Mouse (Mus musculus) layer of hippocampus, adult 8-10 months (tissue): ENCODE measurements around the gene Pkp3. TPM values are rescaled to one million over a fixed set of nuclear protein-coding genes. Genes with fewer than 3 reads are reported as not detected.

Source experiments
- total RNA-seq, 4 experiments: library from RNA; stranded (reverse); gene quantifications; 2 replicates each; pipeline ENCODE4 v1.2.4; 2022

The Pkp3 gene
- total RNA-seq, 4 experiments from 2014 or later = not detected

Other genes starting within 250 kb of the Pkp3 start
- 1 to 10 TPM; 2.3 to 3.6 (median 2.6) TPM for gene Urah, start 243.2 kb upstream of the Pkp3 start, total RNA-seq
- not detected for gene Scgb1c1, start 232.7 kb upstream of the Pkp3 start, total RNA-seq
- not detected for gene Odf3, start 230.4 kb upstream of the Pkp3 start, total RNA-seq
- 1 to 10 TPM in 1 of 4 experiments, under 1 TPM in 2, not detected in 1; 0.43 to 1.5 (median 0.85) TPM for gene Gm45785, start 221.9 kb upstream of the Pkp3 start, total RNA-seq
- gene Ric8a, start 221.3 kb upstream of the Pkp3 start, total RNA-seq = 10 to 100 TPM; 74.6 to 79.7 (median 77.3) TPM
- 10 to 100 TPM; 24.8 to 28.6 (median 26.2) TPM for gene Bet1l, start 220.6 kb upstream of the Pkp3 start, total RNA-seq
- 100 to 1,000 TPM; 105 to 120 (median 119) TPM for gene Psmd13, start 196.2 kb upstream of the Pkp3 start, total RNA-seq
- gene Sirt3, start 195.9 kb upstream of the Pkp3 start, total RNA-seq = 10 to 100 TPM; 65.3 to 73.7 (median 70.3) TPM
- gene Cox8b, start 177.8 kb upstream of the Pkp3 start, total RNA-seq = 1 to 10 TPM in 3 of 4 experiments, not detected in 1; 1.8 to 2.3 (median 1.9) TPM
- gene Nlrp6, start 157.3 kb upstream of the Pkp3 start, total RNA-seq = under 1 TPM; 0.49 to 0.64 (median 0.59) TPM
- 1 to 10 TPM; 3.6 to 6.3 (median 4.9) TPM for gene Pgghg, start 136.8 kb upstream of the Pkp3 start, total RNA-seq
- gene Ifitm5, start 127.9 kb upstream of the Pkp3 start, total RNA-seq = not detected
- not detected for gene Gm45717, start 122.3 kb upstream of the Pkp3 start, total RNA-seq
- gene Ifitm2, start 122.2 kb upstream of the Pkp3 start, total RNA-seq = 10 to 100 TPM; 13.8 to 19.4 (median 17.2) TPM
- 1 to 10 TPM; 2.5 to 5.1 (median 2.7) TPM for gene Ifitm1, start 111.0 kb upstream of the Pkp3 start, total RNA-seq
- gene Ifitm3, start 67.4 kb upstream of the Pkp3 start, total RNA-seq = 10 to 100 TPM in 3 of 4 experiments, 1 to 10 TPM in 1; 9.0 to 40.6 (median 20.8) TPM
- gene Ifitm6, start 60.3 kb upstream of the Pkp3 start, total RNA-seq = 1 to 10 TPM in 1 of 4 experiments, not detected in 3; 1.1 TPM
- gene Gm17387, start 49.1 kb upstream of the Pkp3 start, total RNA-seq = not detected
- gene B4galnt4, start 17.1 kb upstream of the Pkp3 start, total RNA-seq = 10 to 100 TPM; 72.5 to 87.3 (median 78.8) TPM
- gene Sigirr, start 22.4 kb downstream of the Pkp3 start, total RNA-seq = 1 to 10 TPM; 2.6 to 3.1 (median 2.9) TPM
- gene Ano9, start 39.6 kb downstream of the Pkp3 start, total RNA-seq = not detected
- 10 to 100 TPM; 39.5 to 57.5 (median 54.0) TPM for gene Ptdss2, start 44.2 kb downstream of the Pkp3 start, total RNA-seq
- gene Rnh1, start 94.6 kb downstream of the Pkp3 start, total RNA-seq = 10 to 100 TPM; 37.5 to 49.4 (median 42.2) TPM
- gene Hras, start 115.8 kb downstream of the Pkp3 start, total RNA-seq = 100 to 1,000 TPM; 181 to 211 (median 191) TPM
- gene Lrrc56, start 115.9 kb downstream of the Pkp3 start, total RNA-seq = 1 to 10 TPM; 3.6 to 5.6 (median 5.1) TPM
- gene Lmntd2, start 135.9 kb downstream of the Pkp3 start, total RNA-seq = not detected
- 1 to 10 TPM in 2 of 4 experiments, under 1 TPM in 2; 0.71 to 2.0 (median 1.00) TPM for gene Rassf7, start 137.6 kb downstream of the Pkp3 start, total RNA-seq
- 10 to 100 TPM; 68.4 to 95.2 (median 79.3) TPM for gene Phrf1, start 150.6 kb downstream of the Pkp3 start, total RNA-seq
- gene Irf7, start 188.3 kb downstream of the Pkp3 start, total RNA-seq = 1 to 10 TPM in 2 of 4 experiments, under 1 TPM in 2; 0.85 to 3.8 (median 2.0) TPM
- not detected for gene Cdhr5, start 198.6 kb downstream of the Pkp3 start, total RNA-seq
- gene Sct, start 200.9 kb downstream of the Pkp3 start, total RNA-seq = not detected
- under 1 TPM in 1 of 4 experiments, not detected in 3; 0.27 TPM for gene Drd4, start 213.8 kb downstream of the Pkp3 start, total RNA-seq
- 10 to 100 TPM; 67.9 to 84.7 (median 78.5) TPM for gene Deaf1, start 249.5 kb downstream of the Pkp3 start, total RNA-seq
- gene Tmem80, start 249.5 kb downstream of the Pkp3 start, total RNA-seq = 10 to 100 TPM; 32.4 to 36.5 (median 34.7) TPM